Mouse (Mus musculus) embryonic fibroblast, embryonic 13.5 days (primary cell): ENCODE measurements around the gene Ankrd53.

Source experiments
- CTCF ChIP-seq: IDR thresholded peaks from 2 replicates; pipeline ENCODE4 v1.5.1; 2011; ENCODE audit warnings: mild to moderate bottlenecking, control low read depth, low read length, moderate library complexity, borderline replicate concordance; ENCODE audit not compliant: insufficient read depth
- POLR2A ChIP-seq: IDR thresholded peaks from 2 replicates; pipeline ENCODE4 v1.6.1; 2011; ENCODE audit warnings: low read depth, mild to moderate bottlenecking, control low read depth, low read length, moderate library complexity

- TF ChIP-seq CTCF: no peak
- TF ChIP-seq POLR2A: no peak
These were observed 24.0 kb downstream of the Ankrd53 start for GRCm38 (mm10) chr6:83786426-83786825.
